Mouse (Mus musculus): ENCODE measurements around the gene Eef1a1. TPM values are rescaled to one million over a fixed set of nuclear protein-coding genes. Genes with fewer than 3 reads are reported as not detected.

The Eef1a1 gene
- polyA plus RNA-seq, 2 experiments = 2,316 to 4,315 TPM

- H3K4me1 ChIP-seq (replicated peaks; ENCODE audit: control insufficient read depth in 2 of 2, insufficient read depth in 2 of 2, low read length in 1 of 2) = no peaks in the 10 kb centered on the region; a peak in 1 of 4 replicates
- no peaks in the 10 kb centered on the region for H3K9me3 ChIP-seq (ENCODE audit: control insufficient read depth, low read length)
- no peak for TF ChIP-seq CTCF (IDR thresholded peaks at IDR 0.05; ENCODE audit: low read depth)
- no peak for TF ChIP-seq EP300 (IDR thresholded peaks at IDR 0.05; ENCODE audit: low read depth)
- no peak overlapping the region for H3K9ac ChIP-seq (replicated peaks)
- peaks cover 52% of the 10 kb centered on the region for H3K36me3 ChIP-seq (replicated peaks; ENCODE audit: control insufficient read depth, insufficient read depth, low read depth)
- H3K27ac ChIP-seq = no peak overlapping the region
- no peak overlapping the region for H3K4me3 ChIP-seq (ENCODE audit: insufficient read depth in 1 of 2, low read depth in 2 of 2, low read length in 2 of 2)
- WGBS (ENCODE audit: insufficient replicate concordance) = 61% methylated on average over 2 of the region's 2 CpGs
- H3K4me2 ChIP-seq (ENCODE audit: low read depth) = no peak overlapping the region
- H3K27me3 ChIP-seq (ENCODE audit: control insufficient read depth, insufficient read depth, low read length) = no peaks in the 10 kb centered on the region
- DNase-seq (ENCODE audit: low read depth in 3 of 3, low spot score in 3 of 3) = no peak
- no peak for ATAC-seq (ENCODE audit: insufficient read depth)
These were observed 14.7 kb downstream of the Eef1a1 start for GRCm38 (mm10) chr9:78474270-78474669.

GRCm38 (mm10) chr9:78473588-78473987 lies 15.4 kb downstream of the Eef1a1 start:
- H3K4me1 ChIP-seq (replicated peaks; ENCODE audit: control insufficient read depth in 2 of 2, insufficient read depth in 2 of 2, low read length in 1 of 2) = no peaks in the 10 kb centered on the region
- H3K9me3 ChIP-seq (ENCODE audit: control insufficient read depth, low read length) = no peaks in the 10 kb centered on the region
- H3K4me2 ChIP-seq (ENCODE audit: low read depth) = no peak overlapping the region
- no peaks in the 10 kb centered on the region for H3K27me3 ChIP-seq (ENCODE audit: control insufficient read depth, insufficient read depth, low read length)
- DNase-seq (ENCODE audit: low read depth in 3 of 3, low spot score in 3 of 3) = no peak
- 85% methylated on average over 8 of the region's 8 CpGs for WGBS (ENCODE audit: insufficient replicate concordance)
- H3K9ac ChIP-seq (replicated peaks) = no peak overlapping the region
- no peak for ATAC-seq (ENCODE audit: insufficient read depth)
- H3K36me3 ChIP-seq (replicated peaks; ENCODE audit: control insufficient read depth, insufficient read depth, low read depth) = peaks cover 48% of the 10 kb centered on the region
- TF ChIP-seq EP300 (IDR thresholded peaks at IDR 0.05; ENCODE audit: low read depth) = no peak
- TF ChIP-seq CTCF (IDR thresholded peaks at IDR 0.05; ENCODE audit: low read depth) = no peak
- no peak overlapping the region for H3K4me3 ChIP-seq (ENCODE audit: insufficient read depth in 1 of 2, low read depth in 2 of 2, low read length in 2 of 2)
- no peak overlapping the region for H3K27ac ChIP-seq

GRCm38 (mm10) chr9:78465725-78466124 lies 23.2 kb downstream of the Eef1a1 start:
- TF ChIP-seq CTCF (IDR thresholded peaks at IDR 0.05; ENCODE audit: low read depth) = no peak
- 85% methylated on average over 3 of the region's 3 CpGs for WGBS (ENCODE audit: insufficient replicate concordance)
- H3K9ac ChIP-seq (replicated peaks) = no peak overlapping the region

GRCm38 (mm10) chr9:78463337-78463736 lies 25.6 kb downstream of the Eef1a1 start:
- no peak overlapping the region for H3K27ac ChIP-seq
- H3K9ac ChIP-seq (replicated peaks) = no peak overlapping the region
- H3K36me3 ChIP-seq (replicated peaks; ENCODE audit: control insufficient read depth, insufficient read depth, low read depth) = peaks cover 67% of the 10 kb centered on the region
- no peak for DNase-seq (ENCODE audit: low read depth in 3 of 3, low spot score in 3 of 3)
- TF ChIP-seq EP300 (IDR thresholded peaks at IDR 0.05; ENCODE audit: low read depth) (no peak), CTCF (IDR thresholded peaks at IDR 0.05; ENCODE audit: low read depth) (no peak)
- no peak overlapping the region for H3K4me2 ChIP-seq (ENCODE audit: low read depth)
- H3K9me3 ChIP-seq (ENCODE audit: control insufficient read depth, low read length) = no peaks in the 10 kb centered on the region
- ATAC-seq (ENCODE audit: insufficient read depth) = no peak
- H3K4me1 ChIP-seq (replicated peaks; ENCODE audit: control insufficient read depth in 2 of 2, insufficient read depth in 2 of 2, low read length in 1 of 2) = no peaks in the 10 kb centered on the region
- 71% methylated on average over 4 of the region's 4 CpGs for WGBS (ENCODE audit: insufficient replicate concordance)
- H3K4me3 ChIP-seq (ENCODE audit: insufficient read depth in 1 of 2, low read depth in 2 of 2, low read length in 2 of 2) = no peak overlapping the region
- H3K27me3 ChIP-seq (ENCODE audit: control insufficient read depth, insufficient read depth, low read length) = no peaks in the 10 kb centered on the region

More at GRCm38 (mm10) chr9:78465725-78466124, 23.2 kb downstream of the Eef1a1 start:
- Histone ChIP-seq H3K27ac (no peak overlapping the region), H3K36me3 (replicated peaks; ENCODE audit: control insufficient read depth, insufficient read depth, low read depth) (peaks cover 58% of the 10 kb centered on the region), H3K9me3 (ENCODE audit: control insufficient read depth, low read length) (no peaks in the 10 kb centered on the region), H3K4me1 (replicated peaks; ENCODE audit: control insufficient read depth in 2 of 2, insufficient read depth in 2 of 2, low read length in 1 of 2) (no peaks in the 10 kb centered on the region), H3K4me3 (ENCODE audit: insufficient read depth in 1 of 2, low read depth in 2 of 2, low read length in 2 of 2) (no peak overlapping the region), H3K27me3 (ENCODE audit: control insufficient read depth, insufficient read depth, low read length) (no peaks in the 10 kb centered on the region), H3K4me2 (ENCODE audit: low read depth) (no peak overlapping the region)
- no peak for DNase-seq (ENCODE audit: low read depth in 3 of 3, low spot score in 3 of 3)
- no peak for ATAC-seq (ENCODE audit: insufficient read depth)

- Histone ChIP-seq H3K9ac (replicated peaks) (no peak overlapping the region), H3K27me3 (ENCODE audit: control insufficient read depth, insufficient read depth, low read length) (no peaks in the 10 kb centered on the region), H3K27ac (no peak overlapping the region), H3K9me3 (ENCODE audit: control insufficient read depth, low read length) (no peaks in the 10 kb centered on the region), H3K4me3 (ENCODE audit: insufficient read depth in 1 of 2, low read depth in 2 of 2, low read length in 2 of 2) (no peak overlapping the region), H3K36me3 (replicated peaks; ENCODE audit: control insufficient read depth, insufficient read depth, low read depth) (peaks cover 62% of the 10 kb centered on the region), H3K4me1 (replicated peaks; ENCODE audit: control insufficient read depth in 2 of 2, insufficient read depth in 2 of 2, low read length in 1 of 2) (peaks cover 2 to 3% of the 10 kb centered on the region in 2 experiments; a peak in 1 of 4 replicates), H3K4me2 (ENCODE audit: low read depth) (no peak overlapping the region)
- DNase-seq (ENCODE audit: low read depth in 3 of 3, low spot score in 3 of 3) = no peak
- WGBS (ENCODE audit: insufficient replicate concordance) = 85% methylated on average over 8 of the region's 8 CpGs
- TF ChIP-seq CTCF (IDR thresholded peaks at IDR 0.05; ENCODE audit: low read depth) (no peak), EP300 (IDR thresholded peaks at IDR 0.05; ENCODE audit: low read depth) (no peak)
- ATAC-seq (ENCODE audit: insufficient read depth) = no peak
These were observed 31.9 kb downstream of the Eef1a1 start for GRCm38 (mm10) chr9:78457026-78457425.
